14 mouse cellular contexts compared by ENCODE assay signal in genomic region chr2:102464342-102464732, GRCm38 (mm10). TPM values are rescaled to one million over a fixed set of nuclear protein-coding genes. Genes with fewer than 3 reads are reported as not detected.
DNase-seq lines count a peak whose midpoint lies in the region; ATAC-seq and TF ChIP-seq lines count a peak whose summit lies in the region.
"Had no signal": no experiment of that assay in that cellular context is flagged by ENCODE, and none has a peak within 500 bp of the region (broad histone marks: within the 10 kb centered on the region; RNA-seq: fewer than 3 reads in every experiment).

No protein-coding gene starts in this region.

- H3K4me1 ChIP-seq in hindbrain, embryonic 11.5 days (replicated peaks; ENCODE audit: control insufficient read depth, insufficient read depth, low read length) = no peaks in the 10 kb centered on the region
- peaks cover 2% of the 10 kb centered on the region; the same call in 1 of the 2 replicates for H3K4me1 ChIP-seq in hindbrain, embryonic 12.5 days
- peaks cover 10% of the 10 kb centered on the region; the same call in 1 of the 2 replicates for H3K4me1 ChIP-seq in lung, embryonic 16.5 days (replicated peaks; ENCODE audit: control insufficient read depth, insufficient read depth, low read length)
- H3K4me1 ChIP-seq in hindbrain, embryonic 16.5 days (ENCODE audit: control insufficient read depth, insufficient read depth, low read depth, low read length) = no peaks in the 10 kb centered on the region
- peaks cover 9% of the 10 kb centered on the region for H3K4me1 ChIP-seq in neural tube, embryonic 15.5 days
- H3K4me1 ChIP-seq: limb, embryonic 12.5 days had no signal

- no peak for TF ChIP-seq CTCF in left cerebral cortex, adult 2 months (IDR thresholded peaks at IDR 0.05)

- H3K9ac ChIP-seq in hindbrain, embryonic 11.5 days (ENCODE audit: low read depth, low read length) = no peak overlapping the region
- no peak overlapping the region for H3K9ac ChIP-seq in hindbrain, embryonic 12.5 days
- no peak overlapping the region for H3K9ac ChIP-seq in lung, embryonic 16.5 days (ENCODE audit: low read length)
- no peak overlapping the region for H3K9ac ChIP-seq in hindbrain, embryonic 16.5 days (ENCODE audit: low read depth, low read length)
- no peak overlapping the region for H3K9ac ChIP-seq in neural tube, embryonic 15.5 days (replicated peaks)
- H3K9ac ChIP-seq: embryonic facial prominence, embryonic 13.5 days; limb, embryonic 12.5 days; liver, embryonic 14.5 days had no signal

- ATAC-seq in hindbrain, embryonic 11.5 days (ENCODE audit: low FRiP score) = no peak
- no peak for ATAC-seq in hindbrain, embryonic 12.5 days (ENCODE audit: low FRiP score)
- ATAC-seq in lung, embryonic 16.5 days (ENCODE audit: low read depth) = peak; percentile 40; the same call in 1 of the 2 replicates
- 0 out of 2 replicates have a peak, but pooled peaks have one; percentile 3 for ATAC-seq in hindbrain, embryonic 16.5 days
- ATAC-seq in neural tube, embryonic 15.5 days (ENCODE audit: low FRiP score) = peak; percentile 22; the same call in 1 of the 2 replicates
- ATAC-seq: Patski had no signal

- 84% methylated on average over 2 of the region's 2 CpGs for WGBS in hindbrain, embryonic 11.5 days
- 87% methylated on average over 2 of the region's 2 CpGs for WGBS in hindbrain, embryonic 12.5 days
- 70% methylated on average over 2 of the region's 2 CpGs for WGBS in lung, embryonic 16.5 days
- 71% methylated on average over 2 of the region's 2 CpGs for WGBS in hindbrain, embryonic 16.5 days
- 69% methylated on average over 2 of the region's 2 CpGs for WGBS in neural tube, embryonic 15.5 days

- no peak overlapping the region for H3K4me3 ChIP-seq in hindbrain, embryonic 11.5 days (ENCODE audit: low read depth, low read length)
- H3K4me3 ChIP-seq in hindbrain, embryonic 12.5 days = no peak overlapping the region
- no peak overlapping the region for H3K4me3 ChIP-seq in lung, embryonic 16.5 days (ENCODE audit: low read length)
- H3K4me3 ChIP-seq in hindbrain, embryonic 16.5 days (ENCODE audit: low read length) = no peak overlapping the region
- no peak overlapping the region for H3K4me3 ChIP-seq in neural tube, embryonic 15.5 days (replicated peaks)
- no peak overlapping the region for H3K4me3 ChIP-seq in left cerebral cortex, adult 2 months
- H3K4me3 ChIP-seq: embryonic facial prominence, embryonic 13.5 days; limb, embryonic 12.5 days had no signal

- 0 out of 2 replicates have a peak overlapping the region, but pooled peaks have one; percentile 4 for H3K27ac ChIP-seq in hindbrain, embryonic 11.5 days (ENCODE audit: low read depth, low read length)
- H3K27ac ChIP-seq in hindbrain, embryonic 12.5 days = no peak overlapping the region
- H3K27ac ChIP-seq in lung, embryonic 16.5 days (ENCODE audit: low read length) = no peak overlapping the region; the same call in none of the 2 replicates
- peak overlapping the region; percentile 40 for H3K27ac ChIP-seq in hindbrain, embryonic 16.5 days (ENCODE audit: low read depth, low read length)
- peak overlapping the region; percentile 62 for H3K27ac ChIP-seq in neural tube, embryonic 15.5 days (replicated peaks)
- no peak overlapping the region for H3K27ac ChIP-seq in left cerebral cortex, adult 2 months
- H3K27ac ChIP-seq: embryonic facial prominence, embryonic 13.5 days; limb, embryonic 12.5 days; liver, embryonic 14.5 days; macrophage had no signal

- no peaks in the 10 kb centered on the region for H3K9me3 ChIP-seq in hindbrain, embryonic 11.5 days (ENCODE audit: control insufficient read depth, low read length)
- H3K9me3 ChIP-seq in hindbrain, embryonic 12.5 days (replicated peaks) = no peaks in the 10 kb centered on the region
- no peaks in the 10 kb centered on the region for H3K9me3 ChIP-seq in lung, embryonic 16.5 days (ENCODE audit: control insufficient read depth, low read length)
- no peaks in the 10 kb centered on the region for H3K9me3 ChIP-seq in hindbrain, embryonic 16.5 days (ENCODE audit: control insufficient read depth, low read length)
- no peaks in the 10 kb centered on the region for H3K9me3 ChIP-seq in neural tube, embryonic 15.5 days (replicated peaks)
- H3K9me3 ChIP-seq: embryonic facial prominence, embryonic 13.5 days; limb, embryonic 12.5 days had no signal

- no peaks in the 10 kb centered on the region for H3K36me3 ChIP-seq in hindbrain, embryonic 11.5 days (ENCODE audit: control insufficient read depth, insufficient read depth, low read length)
- no peaks in the 10 kb centered on the region for H3K36me3 ChIP-seq in hindbrain, embryonic 12.5 days
- no peaks in the 10 kb centered on the region for H3K36me3 ChIP-seq in lung, embryonic 16.5 days (ENCODE audit: control insufficient read depth, insufficient read depth, low read length)
- H3K36me3 ChIP-seq in hindbrain, embryonic 16.5 days (ENCODE audit: control insufficient read depth, insufficient read depth, low read length) = no peaks in the 10 kb centered on the region
- H3K36me3 ChIP-seq in neural tube, embryonic 15.5 days = no peaks in the 10 kb centered on the region
- H3K36me3 ChIP-seq: embryonic facial prominence, embryonic 13.5 days; limb, embryonic 12.5 days had no signal

- intact Hi-C loops in left cerebral cortex, adult 2 months (cut with DNase I) = no loop called here

- DNase-seq in hindbrain, embryonic 11.5 days (ENCODE audit: low spot score) = no peak
- DNase-seq in lung, postnatal 25 days (ENCODE audit: low spot score) = no peak
- DNase-seq in left cerebral cortex, adult 2 months (ENCODE audit: extremely low spot score in 1 of 2, low spot score in 2 of 2) = no peak
- no peak for DNase-seq in gastrocnemius, postnatal 4 days (ENCODE audit: low spot score in 2 of 2)
- DNase-seq: B cell, adult 2 months had no signal

- no peak overlapping the region for H3K4me2 ChIP-seq in hindbrain, embryonic 11.5 days (replicated peaks; ENCODE audit: low read depth, low read length)
- no peak overlapping the region for H3K4me2 ChIP-seq in hindbrain, embryonic 12.5 days (replicated peaks)
- no peak overlapping the region for H3K4me2 ChIP-seq in lung, embryonic 16.5 days (ENCODE audit: low read depth, low read length)
- no peak overlapping the region for H3K4me2 ChIP-seq in hindbrain, embryonic 16.5 days (ENCODE audit: low read length)
- no peak overlapping the region for H3K4me2 ChIP-seq in neural tube, embryonic 15.5 days
- H3K4me2 ChIP-seq: embryonic facial prominence, embryonic 13.5 days; limb, embryonic 12.5 days had no signal

- no peaks in the 10 kb centered on the region for H3K27me3 ChIP-seq in hindbrain, embryonic 11.5 days (ENCODE audit: control insufficient read depth, insufficient read depth, low read length)
- no peaks in the 10 kb centered on the region for H3K27me3 ChIP-seq in hindbrain, embryonic 12.5 days
- H3K27me3 ChIP-seq in lung, embryonic 16.5 days (ENCODE audit: control insufficient read depth, insufficient read depth, low read depth, low read length) = no peaks in the 10 kb centered on the region
- H3K27me3 ChIP-seq in hindbrain, embryonic 16.5 days (replicated peaks; ENCODE audit: control insufficient read depth, insufficient read depth, low read length) = no peaks in the 10 kb centered on the region
- H3K27me3 ChIP-seq in neural tube, embryonic 15.5 days (replicated peaks) = no peaks in the 10 kb centered on the region
- H3K27me3 ChIP-seq: embryonic facial prominence, embryonic 13.5 days; limb, embryonic 12.5 days; Patski had no signal

RNA-seq across cellular contexts. Expression of gene Fjx1, which starts 12.0 kb away (rescaled TPM):
- 17.2 and 21.9 TPM in 2 replicates for polyA plus RNA-seq in hindbrain, embryonic 11.5 days (2014; fragmentation: Nextera tagmentation; extraction: Ambion mirVana)
- 44.2 and 45.3 TPM in 2 replicates for polyA plus RNA-seq in hindbrain, embryonic 12.5 days (2016; fragmentation: Nextera tagmentation; extraction: Ambion mirVana)
- 2.7 TPM in 2 replicates for polyA plus RNA-seq in lung, embryonic 16.5 days (2015; fragmentation: Nextera tagmentation; extraction: Ambion mirVana)
- polyA plus RNA-seq in hindbrain, embryonic 16.5 days (2015; fragmentation: Nextera tagmentation; extraction: Ambion mirVana) = 24.8 and 26.3 TPM in 2 replicates
- polyA plus RNA-seq in neural tube, embryonic 15.5 days (2015; fragmentation: Nextera tagmentation; extraction: Ambion mirVana) = 31.6 and 38.5 TPM in 2 replicates
- total RNA-seq in left cerebral cortex, adult 2 months (2021) = 10 to 100 TPM; 57.3 to 62.8 TPM
- 1 to 10 TPM; 7.2 to 7.3 TPM for total RNA-seq in gastrocnemius, postnatal 4 days (2021)
- polyA plus RNA-seq: macrophage had no signal

RNA-seq across cellular contexts. Expression of gene Trim44, which starts 56.7 kb away (rescaled TPM):
- 44.3 and 44.6 TPM in 2 replicates for polyA plus RNA-seq in hindbrain, embryonic 11.5 days (2014; fragmentation: Nextera tagmentation; extraction: Ambion mirVana)
- polyA plus RNA-seq in hindbrain, embryonic 12.5 days (2016; fragmentation: Nextera tagmentation; extraction: Ambion mirVana) = 65.6 and 74.4 TPM in 2 replicates
- polyA plus RNA-seq in lung, embryonic 16.5 days (2015; fragmentation: Nextera tagmentation; extraction: Ambion mirVana) = 16.2 and 16.6 TPM in 2 replicates
- polyA plus RNA-seq in hindbrain, embryonic 16.5 days (2015; fragmentation: Nextera tagmentation; extraction: Ambion mirVana) = 40.3 and 50.8 TPM in 2 replicates
- 51.2 and 56.2 TPM in 2 replicates for polyA plus RNA-seq in neural tube, embryonic 15.5 days (2015; fragmentation: Nextera tagmentation; extraction: Ambion mirVana)
- total RNA-seq in left cerebral cortex, adult 2 months (2021) = 100 to 1,000 TPM; 182 to 183 TPM
- 10 to 100 TPM; 41.5 to 43.7 TPM for total RNA-seq in gastrocnemius, postnatal 4 days (2021)

Comparison
In these comparisons a context has a peak if more than half of its experiments do, and no peak if none do; other contexts are left out.
1. ATAC-seq: peak in lung, embryonic 16.5 days (single experiment), hindbrain, embryonic 16.5 days (single experiment) and neural tube, embryonic 15.5 days (single experiment); none in hindbrain, embryonic 11.5 days (single experiment) and hindbrain, embryonic 12.5 days (single experiment).
2. H3K27ac ChIP-seq: peak in hindbrain, embryonic 11.5 days (single experiment), hindbrain, embryonic 16.5 days (single experiment) and neural tube, embryonic 15.5 days (single experiment); none in hindbrain, embryonic 12.5 days (single experiment), lung, embryonic 16.5 days (single experiment) and left cerebral cortex, adult 2 months (single experiment).